Mouse (Mus musculus) kidney, postnatal 25 days (tissue): ENCODE measurements around the gene Krtap6-5.
"Not testable (repeated sequence)": the region's sequence is repeated elsewhere in the genome, so short reads cannot be mapped to it uniquely, and the experiment has no call there.

ENCODE experiments used
- DNase-seq, 2 experiments: peaks; one replicate each; pipeline ENCODE4 v3.0.0; 2021; ENCODE audit warnings: mixed read lengths in 2 of 2

The Krtap6-5 gene

GRCm38 (mm10) chr16:89047783-89048182, at the start of gene Krtap6-5:
Gene Krtap6-5, minus strand, starts transcription at chr16:89047883.
- DNase-seq: no peak

- peak in 1 of 2 experiments; percentile 5 for DNase-seq
Observed at GRCm38 (mm10) chr16:89071041-89071440, 23.4 kb upstream of the Krtap6-5 start.

- not testable (repeated sequence) for DNase-seq
Observed at GRCm38 (mm10) chr16:89063902-89064301, 16.2 kb upstream of the Krtap6-5 start, which contains the start of gene 1110025L11Rik. Gene 1110025L11Rik, minus strand, starts transcription at chr16:89064002.

GRCm38 (mm10) chr16:89041372-89041771, 6.3 kb downstream of the Krtap6-5 start, which contains the start of gene Gm10228:
Gene Gm10228, minus strand, starts transcription at chr16:89041472.
- not testable (repeated sequence) for DNase-seq

- DNase-seq: not testable (repeated sequence)
Observed at GRCm38 (mm10) chr16:89031399-89031798, 16.3 kb downstream of the Krtap6-5 start, which contains the start of gene Krtap6-1. Gene Krtap6-1, plus strand, starts transcription at chr16:89031699.

GRCm38 (mm10) chr16:89014984-89015383, 32.7 kb downstream of the Krtap6-5 start, which contains the start of gene Gm10229:
Gene Gm10229, plus strand, starts transcription at chr16:89015284.
- DNase-seq: not testable (repeated sequence)

GRCm38 (mm10) chr16:89013973-89014372, 33.7 kb downstream of the Krtap6-5 start:
- DNase-seq: no peak

- no peak for DNase-seq
Observed at GRCm38 (mm10) chr16:89010659-89011058, 37.0 kb downstream of the Krtap6-5 start, which contains the start of gene Krtap22-2. Gene Krtap22-2, minus strand, starts transcription at chr16:89010759.
